Mouse (Mus musculus): ENCODE results near the gene Hsd17b12. TPM values are rescaled to one million over a fixed set of nuclear protein-coding genes. Genes with fewer than 3 reads are reported as not detected.

Gene Hsd17b12
- polyA plus RNA-seq, 1 experiment from 2014 or later = 98.2 TPM

GRCm38 (mm10) chr2:94001411-94001810, 156.4 kb downstream of the Hsd17b12 start:
- ATAC-seq (ENCODE audit: insufficient number of reproducible peaks, insufficient read depth, low FRiP score, low TSS enrichment, low read depth) = no peak
- Histone ChIP-seq H3K4me1 (replicated peaks) (no peaks in the 10 kb centered on the region), H3K4me2 (no peak overlapping the region), H3K9ac (replicated peaks) (no peak overlapping the region), H3K9me3 (no peaks in the 10 kb centered on the region), H3K27me3 (no peaks in the 10 kb centered on the region), H3K36me3 (peaks cover 89% of the 10 kb centered on the region), H3K27ac (no peak overlapping the region), H3K4me3 (replicated peaks) (no peak overlapping the region)
- 88% methylated on average over 6 of the region's 6 CpGs for WGBS

- no peaks in the 10 kb centered on the region for H3K4me1 ChIP-seq (replicated peaks)
- no peaks in the 10 kb centered on the region for H3K27me3 ChIP-seq
- H3K27ac ChIP-seq = no peak within 1 kb of the TSS
- WGBS = 90% methylated on average over 6 of the region's 6 CpGs
- ATAC-seq (ENCODE audit: insufficient number of reproducible peaks, insufficient read depth, low FRiP score, low TSS enrichment, low read depth) = no peak
- H3K9me3 ChIP-seq = no peaks in the 10 kb centered on the region
- peaks cover 95% of the 10 kb centered on the region for H3K36me3 ChIP-seq
- H3K4me3 ChIP-seq (replicated peaks) = no peak within 1 kb of the TSS
- H3K9ac ChIP-seq (replicated peaks) = no peak within 1 kb of the TSS
- H3K4me2 ChIP-seq = no peak within 1 kb of the TSS
Observed at GRCm38 (mm10) chr2:93996254-93996653, 161.5 kb downstream of the Hsd17b12 start, which contains the start of gene Gm27027. TSS of gene Gm27027 (minus strand) at chr2:93996354.

DNA sequence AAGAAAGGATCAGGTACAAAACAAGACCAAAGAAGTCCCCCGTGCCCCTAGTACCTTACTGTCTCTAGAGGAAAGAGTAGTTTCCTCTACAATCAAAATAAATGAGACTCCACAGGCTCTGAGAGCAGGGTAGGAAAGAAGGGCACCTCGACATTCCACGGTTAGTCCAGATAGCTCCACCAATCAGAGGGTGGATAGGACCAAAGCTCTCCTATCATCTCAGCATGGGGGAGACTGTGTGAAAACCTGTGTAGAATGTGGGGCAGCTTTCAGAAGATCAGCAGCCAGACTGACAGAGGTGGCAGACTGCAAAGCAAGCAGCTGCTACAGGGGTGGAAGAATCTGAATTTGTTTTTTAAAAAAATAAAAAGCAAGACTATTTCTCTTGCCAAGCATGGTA, 165.0 kb downstream of the Hsd17b12 start:
- WGBS = 63% methylated on average over 3 of the region's 3 CpGs
- H3K27me3 ChIP-seq = no peaks in the 10 kb centered on the region
- peaks cover 98% of the 10 kb centered on the region for H3K36me3 ChIP-seq

GRCm38 (mm10) chr2:93992259-93992658, 165.5 kb downstream of the Hsd17b12 start:
- Histone ChIP-seq H3K27me3 (no peaks in the 10 kb centered on the region), H3K36me3 (peaks cover 98% of the 10 kb centered on the region), H3K4me3 (replicated peaks) (no peak overlapping the region), H3K4me1 (replicated peaks) (no peaks in the 10 kb centered on the region), H3K9ac (replicated peaks) (no peak overlapping the region), H3K9me3 (no peaks in the 10 kb centered on the region), H3K4me2 (no peak overlapping the region), H3K27ac (no peak overlapping the region)
- ATAC-seq (ENCODE audit: insufficient number of reproducible peaks, insufficient read depth, low FRiP score, low TSS enrichment, low read depth) = no peak
- WGBS = 74% methylated on average over 5 of the region's 5 CpGs

More for the DNA sequence above, 165.0 kb downstream of the Hsd17b12 start:
- H3K4me3 ChIP-seq (replicated peaks) = no peak overlapping the region
- no peaks in the 10 kb centered on the region for H3K4me1 ChIP-seq (replicated peaks)
- no peaks in the 10 kb centered on the region for H3K9me3 ChIP-seq
- no peak for ATAC-seq (ENCODE audit: insufficient number of reproducible peaks, insufficient read depth, low FRiP score, low TSS enrichment, low read depth)
- no peak overlapping the region for H3K27ac ChIP-seq
- no peak overlapping the region for H3K4me2 ChIP-seq
- H3K9ac ChIP-seq (replicated peaks) = no peak overlapping the region

GRCm38 (mm10) chr2:93991336-93991735, 166.4 kb downstream of the Hsd17b12 start:
- Histone ChIP-seq H3K4me2 (no peak overlapping the region), H3K27me3 (no peaks in the 10 kb centered on the region), H3K27ac (no peak overlapping the region), H3K9ac (replicated peaks) (no peak overlapping the region), H3K9me3 (no peaks in the 10 kb centered on the region), H3K36me3 (peaks cover 99% of the 10 kb centered on the region), H3K4me3 (replicated peaks) (no peak overlapping the region), H3K4me1 (replicated peaks) (no peaks in the 10 kb centered on the region)
- WGBS = 87% methylated on average over 3 of the region's 3 CpGs
- no peak for ATAC-seq (ENCODE audit: insufficient number of reproducible peaks, insufficient read depth, low FRiP score, low TSS enrichment, low read depth)

DNA sequence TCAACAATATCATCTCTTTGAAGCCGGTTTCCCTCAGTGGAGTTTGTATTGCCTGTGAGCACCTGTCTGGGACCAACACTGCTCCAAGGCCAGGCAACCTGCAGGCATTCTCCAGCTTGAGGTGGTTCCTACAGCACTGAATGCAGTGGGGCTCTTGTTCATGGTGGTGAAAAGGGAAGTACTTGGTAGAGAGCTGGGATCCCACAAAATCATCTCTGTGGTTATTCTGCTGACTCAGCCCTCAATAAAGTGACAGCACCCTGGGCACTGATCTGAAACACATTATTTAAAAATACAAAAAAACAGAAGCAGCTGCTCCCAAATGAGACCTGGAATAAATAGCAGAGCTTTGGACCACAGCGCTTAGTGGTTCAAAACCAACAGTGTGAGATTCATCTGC, 169.3 kb downstream of the Hsd17b12 start:
- Histone ChIP-seq H3K4me1 (replicated peaks) (no peaks in the 10 kb centered on the region), H3K27me3 (no peaks in the 10 kb centered on the region), H3K9ac (replicated peaks) (no peak overlapping the region), H3K4me3 (replicated peaks) (no peak overlapping the region), H3K27ac (no peak overlapping the region), H3K4me2 (no peak overlapping the region), H3K9me3 (no peaks in the 10 kb centered on the region), H3K36me3 (peaks cover 97% of the 10 kb centered on the region)
- WGBS = 88% methylated on average over 2 of the region's 2 CpGs
- no peak for ATAC-seq (ENCODE audit: insufficient number of reproducible peaks, insufficient read depth, low FRiP score, low TSS enrichment, low read depth)

Small RNA genes within 50 kb of the gene (microRNA-seq; reads per million reads assigned to microRNA genes)
- not detected for gene Gm23630

Other genes starting within 250 kb of the Hsd17b12 start
- 1.2 and 1.9 TPM in 2 replicates for gene Gm13889, start 200.8 kb downstream of the Hsd17b12 start, polyA plus RNA-seq (2016; fragmentation: Nextera tagmentation; extraction: Ambion mirVana)
- not detected in 2 replicates for gene Gm27027, start 161.6 kb downstream of the Hsd17b12 start, polyA plus RNA-seq (2016; fragmentation: Nextera tagmentation; extraction: Ambion mirVana)
- gene Alkbh3, start 147.2 kb downstream of the Hsd17b12 start, polyA plus RNA-seq (2016; fragmentation: Nextera tagmentation; extraction: Ambion mirVana) = 62.4 and 67.8 TPM in 2 replicates
- 15.9 and 19.2 TPM in 2 replicates for gene Ttc17, start 248.7 kb upstream of the Hsd17b12 start, polyA plus RNA-seq (2016; fragmentation: Nextera tagmentation; extraction: Ambion mirVana)